Mouse (Mus musculus): ENCODE data around the gene Retsat.

Retsat gene

DNA sequence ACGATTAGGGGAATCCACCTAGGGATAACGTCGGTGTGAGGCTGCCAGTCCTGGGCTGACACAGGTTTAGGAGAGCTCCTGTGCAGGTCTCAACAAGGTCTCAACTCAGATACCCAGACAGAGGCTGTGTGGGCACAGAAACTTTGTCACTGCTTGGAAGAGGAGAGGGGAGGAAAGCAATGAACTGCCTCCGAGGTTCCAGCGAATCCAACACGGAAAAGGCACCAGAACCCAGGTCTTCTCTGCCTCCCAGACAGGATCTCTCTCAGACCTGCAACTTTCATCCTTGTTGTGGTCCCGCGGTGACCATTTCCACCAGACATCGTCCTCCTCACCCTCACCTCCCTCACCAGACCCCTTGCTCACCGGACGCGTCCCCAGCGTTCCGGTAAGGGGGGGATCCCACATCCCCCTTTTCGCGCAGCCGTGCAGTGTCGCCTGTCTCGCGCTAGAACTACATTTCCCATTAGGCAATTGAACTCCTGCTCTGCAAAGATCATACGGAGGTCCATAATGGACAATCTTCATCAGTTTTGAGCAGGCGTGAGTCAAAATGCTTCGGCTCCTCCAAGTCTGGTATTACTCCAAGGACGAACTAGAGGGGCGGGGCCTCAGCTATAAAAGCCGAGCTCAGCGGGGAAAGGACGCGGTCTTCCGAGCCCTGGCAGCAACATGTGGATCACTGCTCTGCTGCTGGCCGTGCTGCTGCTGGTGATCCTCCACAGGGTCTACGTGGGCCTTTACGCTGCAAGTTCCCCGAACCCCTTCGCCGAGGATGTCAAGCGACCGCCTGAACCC is at the start of gene Retsat, which contains the start of gene Elmod3:
Gene Retsat (plus strand): TSS at position 520 of the 798 bp plus-strand sequence.
Gene Elmod3 (minus strand): TSS at position 458 of the 798 bp plus-strand sequence.
- peak; percentile 92 for DNase-seq (ENCODE audit: low read depth, low spot score)

- DNase-seq (ENCODE audit: low read depth, low spot score): no peak
Measured at GRCm38 (mm10) chr6:72549041-72549580, 49.2 kb upstream of the Retsat start.

- no peak for DNase-seq (ENCODE audit: low read depth, low spot score)
Measured at GRCm38 (mm10) chr6:72550025-72550424, 48.2 kb upstream of the Retsat start.

DNA sequence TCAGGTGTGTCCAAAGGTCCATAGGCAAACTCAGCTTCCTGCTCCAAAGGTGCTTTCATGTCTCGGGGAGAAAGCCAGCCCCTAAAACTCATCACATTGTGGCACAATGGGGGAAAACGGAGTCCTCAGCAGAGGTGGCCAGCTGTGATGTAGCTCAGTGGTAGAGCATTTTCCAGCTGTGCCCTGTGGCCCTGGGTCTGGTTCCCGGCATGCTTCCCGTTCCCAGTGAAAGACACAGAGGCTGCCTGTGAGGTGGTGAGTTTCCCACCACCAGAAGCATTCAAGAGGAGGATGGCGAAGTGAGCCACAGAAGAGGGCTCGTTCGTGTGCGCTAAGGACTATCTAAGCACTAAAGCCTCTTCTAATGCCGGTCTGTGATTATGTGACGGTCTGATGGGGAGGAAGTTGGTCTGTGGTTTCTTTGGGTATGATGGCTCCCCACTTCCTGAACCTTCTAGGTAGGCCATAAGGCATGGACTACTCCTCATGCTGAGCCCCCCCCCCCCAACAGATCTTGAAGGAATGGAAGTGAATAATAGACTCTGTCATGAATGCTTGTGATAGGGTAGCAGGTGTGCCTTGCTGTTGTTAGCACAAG is 47.7 kb upstream of the Retsat start:
- no peak for DNase-seq (ENCODE audit: low read depth, low spot score)

DNA sequence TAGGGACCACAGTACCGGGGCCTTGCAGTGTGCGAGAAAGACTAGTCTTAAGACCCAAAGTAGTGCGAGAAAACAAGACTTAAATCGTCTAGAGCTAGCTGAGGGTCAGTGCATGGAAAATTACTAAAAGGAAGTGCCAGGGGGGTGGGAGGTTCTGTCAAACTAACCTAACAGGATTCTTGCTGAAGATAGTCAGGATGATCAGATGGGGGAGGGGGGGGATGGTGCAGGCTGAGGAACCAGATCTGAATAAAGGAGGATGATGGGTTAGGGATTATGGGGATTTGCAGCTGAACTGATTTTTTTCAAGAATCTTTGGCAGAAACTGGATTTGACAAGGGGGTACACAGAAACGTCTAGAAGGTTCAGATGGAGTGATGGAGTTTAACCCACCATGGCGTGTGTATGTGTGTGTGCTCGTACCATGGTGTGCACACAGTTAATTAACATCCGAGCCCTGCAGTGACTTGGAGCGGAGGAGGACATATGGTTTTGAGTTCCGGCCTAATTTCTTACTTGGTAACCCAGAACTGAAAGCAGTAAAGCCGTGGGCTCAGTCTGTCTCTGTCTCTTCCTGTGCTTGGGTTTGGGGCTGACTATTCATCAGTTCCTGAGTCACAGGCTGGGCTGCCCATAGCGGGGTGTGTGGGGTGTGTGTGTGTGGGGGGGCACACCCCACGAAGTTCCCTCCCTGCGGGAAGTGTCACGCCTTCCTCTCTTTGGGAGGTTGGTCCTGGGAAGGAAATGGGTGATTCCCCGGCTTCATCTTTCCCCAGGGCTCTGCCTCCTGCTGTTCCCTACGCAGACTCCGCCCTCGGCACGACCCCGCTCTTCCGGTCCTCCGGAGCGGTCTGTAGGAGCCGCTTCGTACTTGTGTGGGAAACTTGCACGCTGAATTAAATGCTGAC is 45.9 kb upstream of the Retsat start:
- peak; percentile 41 for DNase-seq (ENCODE audit: low read depth, low spot score)

- no peak for DNase-seq (ENCODE audit: low read depth, low spot score)
Measured at GRCm38 (mm10) chr6:72553079-72553412, 45.2 kb upstream of the Retsat start.

- DNase-seq (ENCODE audit: low read depth, low spot score): no peak
Measured at GRCm38 (mm10) chr6:72560801-72561200, 37.5 kb upstream of the Retsat start.

- DNase-seq (ENCODE audit: low read depth, low spot score): no peak
Measured at GRCm38 (mm10) chr6:72562486-72562885, 35.8 kb upstream of the Retsat start.

DNA sequence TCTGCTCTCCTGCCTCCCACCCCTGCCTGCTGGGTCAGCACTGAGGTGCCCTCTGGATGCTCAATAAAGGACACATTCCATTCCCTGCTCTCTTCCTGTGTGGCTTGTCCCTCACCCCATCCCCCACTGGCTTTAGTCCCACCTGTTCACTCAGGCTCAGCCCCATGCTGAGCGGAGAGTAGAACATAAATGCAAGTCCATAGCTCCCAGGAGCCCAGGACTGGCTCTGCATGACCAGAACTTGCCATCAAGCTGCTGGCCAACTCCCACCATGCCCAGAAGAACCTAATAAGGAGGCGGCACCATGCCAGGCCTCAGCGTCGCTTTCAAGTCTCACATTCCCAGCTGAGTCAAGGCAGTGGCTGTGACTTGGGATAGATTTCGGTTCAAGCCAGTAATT is 35.4 kb upstream of the Retsat start:
- DNase-seq (ENCODE audit: low read depth, low spot score): no peak

GRCm38 (mm10) chr6:72565506-72565905 is 32.8 kb upstream of the Retsat start:
- DNase-seq (ENCODE audit: low read depth, low spot score): no peak

DNA sequence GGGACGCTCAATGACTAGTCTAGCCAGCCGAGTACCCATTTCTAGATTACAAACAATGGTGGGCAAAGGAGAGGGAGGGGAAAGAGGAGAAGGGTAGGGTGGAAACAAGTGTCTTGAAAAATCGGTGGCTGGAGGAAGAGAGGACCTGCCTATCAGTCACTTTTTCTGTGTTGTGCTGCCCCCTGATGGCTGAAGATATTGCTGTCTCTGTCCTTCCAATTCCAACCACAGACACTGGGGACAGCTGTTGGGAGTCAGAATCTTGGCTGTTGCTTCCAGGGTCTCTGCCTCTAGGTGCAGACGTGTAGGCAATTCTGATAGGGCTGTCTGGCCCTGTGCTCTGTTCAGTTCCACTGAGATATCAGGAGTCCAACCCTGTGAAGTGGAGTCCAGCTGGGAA is 32.2 kb upstream of the Retsat start:
- peak; percentile 82 for DNase-seq (ENCODE audit: low read depth, low spot score)

DNA sequence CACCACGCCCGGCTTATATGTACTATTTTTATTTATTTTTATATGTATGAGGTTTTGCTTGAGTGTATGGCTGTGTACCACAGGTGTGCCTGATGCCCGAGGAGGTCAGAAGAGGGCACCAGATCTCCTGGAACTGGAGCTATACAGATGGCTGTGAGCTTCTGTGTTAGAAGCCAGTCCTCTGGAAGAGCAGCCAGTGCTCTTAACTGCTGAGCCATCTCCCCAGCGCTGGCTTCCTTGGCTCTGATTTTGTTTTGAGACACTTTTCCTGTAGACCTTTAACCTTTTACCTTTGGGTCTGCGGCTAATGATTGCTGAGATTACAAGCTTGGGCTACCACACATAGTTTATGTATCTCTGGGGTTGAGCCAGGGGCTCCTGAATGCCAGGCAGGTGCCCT is 30.8 kb upstream of the Retsat start:
- no peak for DNase-seq (ENCODE audit: low read depth, low spot score)

GRCm38 (mm10) chr6:72568736-72569135 is 29.5 kb upstream of the Retsat start:
- no peak for DNase-seq (ENCODE audit: low read depth, low spot score)

DNA sequence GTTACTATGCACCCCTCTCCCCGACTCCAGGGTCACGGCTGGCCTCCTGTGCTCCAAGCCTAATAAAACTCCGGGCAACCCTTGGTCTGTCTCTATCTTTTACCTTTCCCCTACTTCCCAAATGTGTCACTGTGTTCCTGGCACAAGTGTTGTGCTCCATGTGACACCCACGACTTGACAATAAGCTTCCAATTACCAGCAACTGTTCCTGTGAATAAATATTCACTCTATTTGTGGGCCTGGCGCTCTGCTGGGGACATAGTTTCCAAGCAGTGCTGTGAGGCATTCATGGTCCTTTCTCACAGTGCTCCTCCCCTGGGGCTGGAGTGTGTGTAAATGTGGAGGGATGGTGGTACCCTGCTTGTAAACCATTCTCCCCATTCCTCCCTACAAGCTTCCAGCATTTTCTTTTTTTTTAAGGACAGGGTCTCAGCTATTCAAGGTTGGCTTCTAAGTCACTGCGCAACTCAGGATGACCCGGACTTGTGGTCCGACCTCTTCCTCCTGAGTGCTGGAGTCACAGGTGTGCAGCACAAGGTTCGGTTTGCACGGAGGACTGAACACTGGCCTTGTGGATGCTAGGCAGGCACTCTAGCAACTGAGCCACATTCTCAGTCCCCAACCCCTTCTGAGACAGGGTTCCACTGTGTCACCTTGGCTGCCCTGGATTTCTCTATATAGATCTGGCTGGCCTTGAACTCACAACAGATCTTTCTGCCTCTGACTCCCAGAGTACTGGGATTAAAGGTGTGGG is 27.5 kb upstream of the Retsat start:
- no peak for DNase-seq (ENCODE audit: low read depth, low spot score)

GRCm38 (mm10) chr6:72571826-72572225 is 26.4 kb upstream of the Retsat start:
- DNase-seq (ENCODE audit: low read depth, low spot score): no peak

- no peak for DNase-seq (ENCODE audit: low read depth, low spot score)
Measured at GRCm38 (mm10) chr6:72576041-72576440, 22.2 kb upstream of the Retsat start.

DNA sequence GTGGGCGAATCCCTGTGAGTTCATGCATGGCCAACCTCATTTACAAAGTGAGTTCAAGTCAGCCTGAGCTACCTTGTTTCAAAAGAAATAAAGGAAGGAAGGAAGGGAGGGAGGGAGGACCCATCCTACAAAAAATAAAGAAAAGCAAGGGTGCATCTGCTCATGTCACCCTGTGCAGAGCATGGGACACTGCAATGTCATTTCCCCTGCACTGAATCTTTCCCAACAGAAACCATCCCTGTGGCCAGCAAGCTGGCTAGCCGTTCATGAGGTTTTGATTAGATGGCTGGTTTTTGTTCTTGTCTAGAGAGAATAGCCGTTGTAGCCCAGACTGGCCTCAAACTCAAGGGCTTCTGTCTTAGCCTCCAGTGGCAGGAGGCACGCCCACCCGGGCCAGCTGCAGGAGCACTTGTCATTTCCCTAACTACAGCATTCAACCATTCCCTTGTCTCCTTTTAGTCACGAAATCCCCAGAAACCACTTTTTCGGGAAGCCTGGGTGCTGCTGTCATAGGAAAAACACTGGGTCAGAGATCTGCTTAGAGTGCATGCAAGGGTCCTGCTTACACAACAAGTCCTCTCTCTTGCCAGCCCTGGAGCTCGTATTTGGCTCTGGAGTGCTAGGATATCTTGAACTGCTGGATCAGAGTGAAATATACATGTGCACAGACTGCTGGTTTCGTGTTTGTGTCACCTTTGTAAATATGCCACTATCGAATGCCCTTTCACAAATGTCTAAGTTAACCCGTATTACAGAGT is 16.5 kb upstream of the Retsat start:
- DNase-seq (ENCODE audit: low read depth, low spot score): no peak

DNA sequence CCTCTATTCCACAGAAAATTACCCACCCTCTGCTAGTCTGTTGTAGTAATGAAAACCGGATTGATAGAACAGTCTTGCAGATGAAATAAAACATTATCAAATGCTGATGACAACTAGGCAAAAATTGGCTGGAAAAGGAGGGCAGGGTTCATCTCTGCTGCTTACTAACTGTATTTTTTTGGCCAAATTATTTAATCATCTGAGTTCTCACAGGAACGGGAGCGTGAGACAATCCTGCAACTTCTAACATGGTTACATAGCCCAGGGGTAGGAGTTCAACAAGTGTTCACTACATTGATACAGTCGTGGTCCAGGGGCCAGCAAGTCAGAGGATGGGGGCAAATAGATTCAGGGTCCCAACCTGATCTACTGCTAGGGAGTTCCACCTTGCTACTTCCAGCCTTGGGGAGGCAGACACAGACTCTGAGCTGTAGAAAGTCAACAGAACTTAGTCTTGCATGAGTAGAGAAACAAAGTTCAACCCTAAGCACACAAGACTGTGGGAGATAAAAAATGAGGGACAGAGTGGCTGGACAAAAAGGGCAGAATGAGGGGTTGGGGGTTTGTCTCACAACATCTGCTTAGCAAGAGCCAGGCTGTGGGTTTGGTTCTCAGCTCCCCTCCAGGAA is 14.9 kb upstream of the Retsat start:
- no peak for DNase-seq (ENCODE audit: low read depth, low spot score)

GRCm38 (mm10) chr6:72584154-72584553 is 14.1 kb upstream of the Retsat start:
- no peak for DNase-seq (ENCODE audit: low read depth, low spot score)

DNA sequence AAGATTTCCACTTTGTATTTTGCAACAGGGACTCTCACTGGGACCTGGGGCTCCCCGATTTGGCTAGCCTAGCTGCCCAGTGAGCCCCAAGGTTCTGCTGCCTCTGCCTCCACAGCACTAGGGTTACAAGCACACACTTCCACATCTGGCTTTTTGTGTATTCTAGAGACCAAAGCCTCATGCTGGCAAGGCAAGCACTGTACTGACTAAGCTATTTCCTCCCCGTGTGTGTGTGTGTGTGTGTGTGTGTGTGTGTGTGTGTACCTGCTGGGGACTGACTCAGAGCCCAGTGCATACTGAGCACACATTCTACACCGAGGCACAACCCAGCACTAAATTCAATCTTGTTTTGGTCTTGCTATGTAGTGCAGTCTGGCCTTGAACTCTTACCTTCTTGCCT is 11.6 kb upstream of the Retsat start:
- no peak for DNase-seq (ENCODE audit: low read depth, low spot score)

Data from retina, postnatal 7 days (tissue).